Mouse (Mus musculus) midbrain, embryonic 14.5 days (tissue): Measurements from ENCODE around the gene Dhx38. TPM values are rescaled to one million over a fixed set of nuclear protein-coding genes. Genes with fewer than 3 reads are reported as not detected.

Experiments
- ATAC-seq: fragments of 200-750 bp; cut with Nextera tagmentation; 2 replicates; pipeline ENCODE4 v1.8.0; 2017; ENCODE audit warnings: moderate number of reproducible peaks, moderate library complexity; ENCODE audit not compliant: low FRiP score, low TSS enrichment
- DNase-seq: peaks from one replicate; pipeline ENCODE4 v3.0.0-alpha.2; 2015
- H3K27ac ChIP-seq: fragments of 300-500 bp; sonication (generic); replicated peaks from 2 replicates; pipeline ENCODE4 v1.5.1; 2014; ENCODE audit warnings: mild to moderate bottlenecking, low read depth, low read length, moderate library complexity
- H3K27me3 ChIP-seq: fragments of 300-500 bp; sonication (generic); 2 replicates; pipeline ENCODE4 v1.6.1; 2014; ENCODE audit warnings: low read length, control low read depth, mixed read lengths; ENCODE audit not compliant: control insufficient read depth, insufficient read depth
- H3K36me3 ChIP-seq: fragments of 300-500 bp; sonication (generic); 2 replicates; pipeline ENCODE4 v1.6.1; 2014; ENCODE audit warnings: low read length, control low read depth; ENCODE audit not compliant: control insufficient read depth, insufficient read depth
- H3K4me1 ChIP-seq: fragments of 300-500 bp; sonication (generic); 2 replicates; pipeline ENCODE4 v1.6.1; 2014; ENCODE audit warnings: mild to moderate bottlenecking, antibody characterized with exemption, low read length, control low read depth; ENCODE audit not compliant: control insufficient read depth, insufficient read depth
- H3K4me2 ChIP-seq: fragments of 300-500 bp; sonication (generic); 2 replicates; pipeline ENCODE4 v1.6.1; 2014; ENCODE audit warnings: mild to moderate bottlenecking, low read length, moderate library complexity
- H3K4me3 ChIP-seq: fragments of 300-500 bp; sonication (generic); replicated peaks from 2 replicates; pipeline ENCODE4 v1.5.1; 2014; ENCODE audit warnings: low read depth, low read length
- H3K9ac ChIP-seq: fragments of 300-500 bp; sonication (generic); replicated peaks from 2 replicates; pipeline ENCODE4 v1.6.1; 2014; ENCODE audit warnings: mild to moderate bottlenecking, low read length, moderate library complexity
- H3K9me3 ChIP-seq: fragments of 300-500 bp; sonication (generic); 2 replicates; pipeline ENCODE4 v1.6.1; 2016; ENCODE audit warnings: low read length, control low read depth, mixed read lengths; ENCODE audit not compliant: control insufficient read depth
- WGBS: fragments of 180-500 bp; shearing (Covaris S2); extraction: QIAGEN DNeasy Blood & Tissue Kit; methylation state at CpG from one replicate; pipeline ENCODE4 v1.1.7; 2014; 5-methylcytosine and 5-hydroxymethylcytosine counted together
- polyA plus RNA-seq: library from polyadenylated mRNA; unstranded; fragments of >200 nt; fragmentation: Nextera tagmentation; extraction: Ambion mirVana; gene quantifications from 2 replicates; pipeline ENCODE4 v1.2.1, GENCODE M21; 2014

Dhx38 gene
- polyA plus RNA-seq, 1 experiment from 2014 or later = 15.6 TPM

GRCm38 (mm10) chr8:109576311-109576710 lies 10.7 kb upstream of the Dhx38 start:
- Histone ChIP-seq H3K4me2 (no peak overlapping the region), H3K36me3 (peaks cover 7% of the 10 kb centered on the region; the same call in 1 of the 2 replicates), H3K27ac (no peak overlapping the region), H3K9ac (no peak overlapping the region), H3K27me3 (no peaks in the 10 kb centered on the region), H3K4me3 (no peak overlapping the region), H3K9me3 (no peaks in the 10 kb centered on the region), H3K4me1 (no peaks in the 10 kb centered on the region)
- 74% methylated on average over 4 of the region's 4 CpGs for WGBS
- DNase-seq = no peak
- ATAC-seq = no peak

GRCm38 (mm10) chr8:109571139-109571538 lies 5.5 kb upstream of the Dhx38 start:
- Histone ChIP-seq H3K27me3 (no peaks in the 10 kb centered on the region), H3K4me3 (no peak overlapping the region), H3K9ac (no peak overlapping the region), H3K27ac (no peak overlapping the region), H3K4me1 (peaks cover 6% of the 10 kb centered on the region), H3K9me3 (no peaks in the 10 kb centered on the region), H3K36me3 (peaks cover 21% of the 10 kb centered on the region), H3K4me2 (no peak overlapping the region)
- DNase-seq = no peak
- ATAC-seq = no peak
- 92% methylated on average over 12 of the region's 12 CpGs for WGBS

DNA sequence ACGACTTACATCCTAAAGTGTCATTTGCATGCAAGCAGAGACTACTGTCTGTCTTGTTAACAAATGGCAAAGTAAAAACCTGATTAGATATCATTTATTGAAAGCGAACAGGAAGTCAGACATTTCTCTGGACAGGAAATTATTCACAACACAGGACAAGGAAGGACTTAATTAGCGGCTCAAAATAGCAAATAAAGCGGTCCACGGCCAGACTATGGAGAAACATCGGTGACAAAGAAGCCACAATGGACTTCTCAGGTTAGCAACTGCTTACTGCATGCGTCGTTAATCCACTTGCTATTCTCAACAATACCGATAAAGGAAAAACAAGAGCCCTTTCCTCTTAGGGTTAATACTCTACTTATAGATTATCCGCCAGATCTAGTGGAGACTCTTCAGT lies 895 bp downstream of the Dhx38 start:
- WGBS = 7% methylated on average over 10 of the region's 10 CpGs
- peak overlapping the region; percentile 84 for H3K9ac ChIP-seq
- H3K4me3 ChIP-seq = peak overlapping the region; percentile 83
- H3K4me2 ChIP-seq = peak overlapping the region; percentile 79
- ATAC-seq (no peak), DNase-seq (no peak)
- H3K27me3 ChIP-seq = no peaks in the 10 kb centered on the region
- peaks cover 35% of the 10 kb centered on the region for H3K36me3 ChIP-seq
- H3K9me3 ChIP-seq = no peaks in the 10 kb centered on the region
- peaks cover 14% of the 10 kb centered on the region for H3K4me1 ChIP-seq
- peak overlapping the region; percentile 92 for H3K27ac ChIP-seq

DNA sequence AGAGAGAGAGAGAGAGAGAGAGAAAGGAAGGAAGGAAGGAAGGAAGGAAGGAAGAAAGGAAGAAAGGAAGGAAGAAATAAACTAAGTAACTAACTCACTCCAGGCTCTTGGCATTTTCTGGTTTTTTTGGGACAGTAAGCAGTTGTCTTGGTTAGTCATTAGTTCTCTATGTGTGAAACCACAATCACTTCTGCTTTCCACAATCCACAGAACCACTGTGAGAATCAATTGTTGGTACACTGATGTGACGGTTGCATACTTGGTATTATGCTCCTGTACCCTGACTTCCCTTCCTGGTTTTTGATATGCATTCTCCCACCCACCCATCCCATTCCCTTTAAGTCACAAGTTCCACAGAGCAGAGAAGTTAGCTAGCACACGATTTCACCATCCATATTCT lies 1.8 kb downstream of the Dhx38 start:
- Histone ChIP-seq H3K4me2 (peak overlapping the region; percentile 79; the same call in 1 of the 2 replicates), H3K9me3 (no peaks in the 10 kb centered on the region), H3K27ac (no peak overlapping the region), H3K9ac (no peak overlapping the region), H3K4me1 (peaks cover 14% of the 10 kb centered on the region), H3K27me3 (no peaks in the 10 kb centered on the region), H3K4me3 (no peak overlapping the region), H3K36me3 (peaks cover 39% of the 10 kb centered on the region)
- DNase-seq = no peak
- WGBS = 75% methylated on average over 2 of the region's 2 CpGs
- ATAC-seq = no peak

- Histone ChIP-seq H3K4me3 (no peak overlapping the region), H3K27ac (no peak overlapping the region), H3K9ac (no peak overlapping the region), H3K36me3 (peaks cover 100% of the 10 kb centered on the region), H3K4me2 (no peak overlapping the region), H3K9me3 (no peaks in the 10 kb centered on the region), H3K27me3 (no peaks in the 10 kb centered on the region), H3K4me1 (no peaks in the 10 kb centered on the region)
- 41% methylated on average over 3 of the region's 3 CpGs for WGBS
- ATAC-seq = no peak
- peak; percentile 59 for DNase-seq
Observed at GRCm38 (mm10) chr8:109551663-109552062, 14.0 kb downstream of the Dhx38 start.

DNA sequence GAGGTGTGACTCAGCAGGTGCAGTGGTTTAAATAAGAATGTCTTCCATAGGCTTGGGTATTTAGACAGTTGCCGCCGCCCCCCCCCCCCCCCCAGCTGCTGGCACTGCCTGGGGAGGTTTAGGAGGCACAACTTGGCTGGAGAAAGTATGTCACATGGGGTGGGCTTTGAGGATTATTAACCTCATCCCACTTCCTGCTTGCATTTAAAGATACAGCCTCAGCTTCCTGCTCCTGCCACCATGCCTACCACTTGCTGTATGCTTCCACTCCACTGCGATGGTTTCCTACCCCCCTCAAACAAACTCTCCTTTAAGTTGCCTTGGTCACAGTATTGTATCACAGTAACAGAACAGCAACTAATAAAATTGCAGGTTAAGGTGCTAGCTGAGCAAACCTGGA lies 21.6 kb downstream of the Dhx38 start:
- WGBS = 44% methylated on average over 3 of the region's 3 CpGs
- Histone ChIP-seq H3K9me3 (no peaks in the 10 kb centered on the region), H3K27ac (no peak overlapping the region), H3K27me3 (no peaks in the 10 kb centered on the region), H3K36me3 (peaks cover 25% of the 10 kb centered on the region), H3K4me1 (no peaks in the 10 kb centered on the region), H3K4me2 (no peak overlapping the region), H3K4me3 (no peak overlapping the region), H3K9ac (no peak overlapping the region)
- ATAC-seq = no peak
- DNase-seq = no peak

DNA sequence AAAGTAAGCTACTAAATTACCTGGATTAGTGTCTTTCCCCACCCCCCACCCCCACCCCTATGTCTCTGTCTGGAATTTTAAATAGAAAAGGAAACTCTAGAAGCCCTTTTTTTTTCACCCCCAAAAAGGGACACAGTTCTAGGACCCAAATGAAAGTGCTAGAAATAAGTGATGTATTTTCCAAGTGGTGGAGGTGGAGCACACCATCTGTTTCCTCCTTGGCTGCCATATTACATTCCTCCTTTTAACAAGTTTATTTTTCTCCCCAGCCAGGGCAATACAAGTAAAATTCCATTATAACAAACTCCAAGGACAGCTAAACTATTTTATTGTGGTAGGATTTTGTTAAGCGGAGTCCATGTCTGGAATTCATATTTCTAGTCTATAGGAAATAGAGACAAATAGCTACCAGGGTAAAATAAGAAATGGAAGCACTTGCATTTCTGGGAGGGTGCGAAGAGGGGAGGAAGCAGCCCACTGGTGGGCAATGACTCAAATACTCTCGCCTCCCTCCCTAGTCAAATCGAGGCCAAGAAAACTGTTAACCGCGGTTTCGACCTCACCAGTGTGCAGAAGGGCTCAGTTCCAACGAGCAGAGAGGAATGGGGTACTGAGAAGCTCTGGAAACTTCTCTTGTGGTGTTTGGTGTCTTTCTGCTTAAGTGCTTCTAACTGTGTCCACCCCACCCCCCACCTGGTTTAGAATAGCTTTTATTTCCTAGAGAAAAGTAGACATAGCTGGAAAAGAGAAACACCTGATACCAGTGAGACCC lies 22.7 kb downstream of the Dhx38 start:
- no peak overlapping the region for H3K27ac ChIP-seq
- no peaks in the 10 kb centered on the region for H3K27me3 ChIP-seq
- no peak overlapping the region for H3K9ac ChIP-seq
- no peak for ATAC-seq
- 84% methylated on average over 8 of the region's 8 CpGs for WGBS
- no peak for DNase-seq
- H3K4me3 ChIP-seq = no peak overlapping the region
- H3K4me2 ChIP-seq = no peak overlapping the region
- peaks cover 14% of the 10 kb centered on the region for H3K36me3 ChIP-seq
- no peaks in the 10 kb centered on the region for H3K4me1 ChIP-seq
- no peaks in the 10 kb centered on the region for H3K9me3 ChIP-seq

- WGBS = 66% methylated on average over 5 of the region's 5 CpGs
- H3K4me2 ChIP-seq = no peak overlapping the region
- no peaks in the 10 kb centered on the region for H3K4me1 ChIP-seq
- no peaks in the 10 kb centered on the region for H3K9me3 ChIP-seq
- DNase-seq = no peak
- no peak for ATAC-seq
- H3K9ac ChIP-seq = no peak overlapping the region
- no peak overlapping the region for H3K4me3 ChIP-seq
- H3K27me3 ChIP-seq = no peaks in the 10 kb centered on the region
- peaks cover 6% of the 10 kb centered on the region for H3K36me3 ChIP-seq
- no peak overlapping the region for H3K27ac ChIP-seq
Observed at GRCm38 (mm10) chr8:109542165-109542564, 23.5 kb downstream of the Dhx38 start.

DNA sequence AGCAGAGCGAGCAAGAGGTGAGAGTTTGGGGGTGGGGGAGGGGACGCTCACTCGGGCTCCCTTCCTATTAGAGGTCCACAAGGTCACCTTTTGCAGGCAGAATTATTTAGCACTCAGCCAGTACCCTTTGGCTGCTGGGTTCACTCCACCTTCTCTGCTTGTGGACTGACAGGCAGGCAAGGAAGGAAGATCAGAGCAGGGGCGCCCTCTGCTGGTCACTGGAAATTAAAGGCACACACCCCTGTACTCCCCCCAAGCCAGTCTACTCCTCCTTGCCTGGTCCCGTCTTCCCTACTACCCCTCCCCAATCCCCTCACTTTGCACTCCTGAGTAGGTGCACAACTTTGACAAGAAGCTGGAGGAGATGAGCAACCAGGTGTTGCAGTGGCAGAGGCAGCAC lies 29.0 kb downstream of the Dhx38 start:
- ATAC-seq = peak; percentile 74; the same call in 1 of the 2 replicates
- 8% methylated on average over 5 of the region's 5 CpGs for WGBS

More for the DNA sequence above, 29.0 kb downstream of the Dhx38 start:
- Histone ChIP-seq H3K4me3 (no peak overlapping the region), H3K9ac (no peak overlapping the region), H3K27ac (0 out of 2 replicates have a peak overlapping the region, but pooled peaks have one; percentile 5), H3K4me2 (no peak overlapping the region), H3K4me1 (no peaks in the 10 kb centered on the region), H3K9me3 (no peaks in the 10 kb centered on the region), H3K27me3 (no peaks in the 10 kb centered on the region), H3K36me3 (no peaks in the 10 kb centered on the region)
- DNase-seq = peak; percentile 90
